Mouse (Mus musculus) erythroblast, embryonic 14.5 days (primary cell): Measurements from ENCODE around the gene Pld5. TPM values are rescaled to one million over a fixed set of nuclear protein-coding genes. Genes with fewer than 3 reads are reported as not detected.

Experiments used
- H3K27me3 ChIP-seq: 2 replicates; pipeline ENCODE4 v1.6.1; 2012; ENCODE audit warnings: inconsistent platforms; ENCODE audit not compliant: control insufficient read depth
- H3K36me3 ChIP-seq: 2 replicates; pipeline ENCODE4 v1.6.1; 2012; ENCODE audit warnings: mild to moderate bottlenecking, inconsistent platforms; ENCODE audit not compliant: control insufficient read depth
- H3K4me1 ChIP-seq: 2 replicates; pipeline ENCODE4 v1.6.1; 2012; ENCODE audit warnings: inconsistent platforms; ENCODE audit not compliant: control insufficient read depth
- H3K4me3 ChIP-seq: replicated peaks from 2 replicates; pipeline ENCODE3; 2012; ENCODE audit warnings: moderate library complexity, mild to moderate bottlenecking, inconsistent platforms
- H3K9me3 ChIP-seq: 2 replicates; pipeline ENCODE4 v1.6.1; 2012; ENCODE audit warnings: low read length, inconsistent platforms, mixed read lengths; ENCODE audit not compliant: control insufficient read depth
- GATA1 ChIP-seq: IDR thresholded peaks from 2 replicates; pipeline ENCODE4 v1.6.1; 2012; ENCODE audit warnings: low read length, inconsistent platforms, mixed read lengths
- TAL1 ChIP-seq: IDR thresholded peaks from 3 replicates; pipeline ENCODE4 v1.6.1; 2012; ENCODE audit warnings: low read length, inconsistent platforms, mixed read lengths
- polyA plus RNA-seq: library from polyadenylated mRNA; stranded (reverse); fragments of >175 nt; gene quantifications from 2 replicates; pipeline ENCODE4 v1.2.3, GENCODE M21; 2012

Pld5 gene
- polyA plus RNA-seq, 1 experiment, result not detected

GRCm38 (mm10) chr1:175920029-175920428, 355.1 kb downstream of the Pld5 start, which contains the start of gene Gm38100:
TSS of gene Gm38100 (plus strand) at chr1:175920329.
- TF ChIP-seq GATA1 (no peak), TAL1 (no peak)
- no peaks in the 10 kb centered on the region for H3K4me1 ChIP-seq

GRCm38 (mm10) chr1:175913728-175914303, 361.3 kb downstream of the Pld5 start:
- Histone ChIP-seq H3K36me3 (peaks cover 22% of the 10 kb centered on the region), H3K4me3 (no peak overlapping the region), H3K9me3 (no peaks in the 10 kb centered on the region), H3K4me1 (peaks cover 11% of the 10 kb centered on the region), H3K27me3 (no peaks in the 10 kb centered on the region)
- no peak for TF ChIP-seq GATA1

More at GRCm38 (mm10) chr1:175920029-175920428, 355.1 kb downstream of the Pld5 start, which contains the start of gene Gm38100:
- H3K9me3 ChIP-seq, result no peaks in the 10 kb centered on the region
- H3K36me3 ChIP-seq, result no peaks in the 10 kb centered on the region
- H3K4me3 ChIP-seq, result no peak within 1 kb of the TSS
- H3K27me3 ChIP-seq, result no peaks in the 10 kb centered on the region
